Mouse (Mus musculus) forebrain, embryonic 14.5 days (tissue): Measurements from ENCODE around the gene Tmem189. TPM values are rescaled to one million over a fixed set of nuclear protein-coding genes. Genes with fewer than 3 reads are reported as not detected.
A peak's percentile ranks its signal among the peaks of the same experiment; 100 is the strongest.

ENCODE experiments used
- ATAC-seq: fragments of 200-750 bp; cut with Nextera tagmentation; 2 replicates; pipeline ENCODE4 v1.8.0; 2017; ENCODE audit warnings: mild to moderate bottlenecking, moderate library complexity
- DNase-seq: peaks from one replicate; pipeline ENCODE4 v3.0.0-alpha.2; 2015; ENCODE audit warnings: low spot score
- H3K27ac ChIP-seq: fragments of 300-500 bp; sonication (generic); 2 replicates; pipeline ENCODE4 v1.5.1; 2014; ENCODE audit warnings: low read depth, mild to moderate bottlenecking, control low read depth, low read length, moderate library complexity
- H3K27me3 ChIP-seq: fragments of 300-500 bp; sonication (generic); replicated peaks from 2 replicates; pipeline ENCODE4 v1.6.1; 2014; ENCODE audit warnings: low read length, control low read depth, mixed read lengths; ENCODE audit not compliant: control insufficient read depth, insufficient read depth
- H3K36me3 ChIP-seq: fragments of 300-500 bp; sonication (generic); 2 replicates; pipeline ENCODE4 v1.6.1; 2014; ENCODE audit warnings: low read length, control low read depth; ENCODE audit not compliant: control insufficient read depth, insufficient read depth
- H3K4me1 ChIP-seq: fragments of 300-500 bp; sonication (generic); 2 replicates; pipeline ENCODE4 v1.6.1; 2014; ENCODE audit warnings: antibody characterized with exemption, low read length, control low read depth; ENCODE audit not compliant: control insufficient read depth, insufficient read depth
- H3K4me2 ChIP-seq: fragments of 300-500 bp; sonication (generic); 2 replicates; pipeline ENCODE4 v1.6.1; 2014; ENCODE audit warnings: mild to moderate bottlenecking, control low read depth, low read length
- H3K4me3 ChIP-seq: fragments of 300-500 bp; sonication (generic); 2 replicates; pipeline ENCODE4 v1.5.1; 2014; ENCODE audit warnings: low read depth, low read length, control low read depth
- H3K9ac ChIP-seq: fragments of 300-500 bp; sonication (generic); 2 replicates; pipeline ENCODE4 v1.6.1; 2014; ENCODE audit warnings: mild to moderate bottlenecking, low read length, control low read depth, moderate library complexity
- H3K9me3 ChIP-seq: fragments of 300-500 bp; sonication (generic); replicated peaks from 2 replicates; pipeline ENCODE4 v1.6.1; 2016; ENCODE audit warnings: low read length, control low read depth, mixed read lengths; ENCODE audit not compliant: control insufficient read depth
- WGBS: fragments of 180-500 bp; shearing (Covaris S2); extraction: QIAGEN DNeasy Blood & Tissue Kit; methylation state at CpG from one replicate; pipeline ENCODE4 v1.1.7; 2014; 5-methylcytosine and 5-hydroxymethylcytosine counted together
- polyA plus RNA-seq: library from polyadenylated mRNA; unstranded; fragments of >200 nt; fragmentation: Nextera tagmentation; extraction: Ambion mirVana; gene quantifications from 2 replicates; pipeline ENCODE4 v1.2.1, GENCODE M21; 2014

Tmem189 gene
- polyA plus RNA-seq, 1 experiment from 2014 or later: 21.3 TPM

DNA sequence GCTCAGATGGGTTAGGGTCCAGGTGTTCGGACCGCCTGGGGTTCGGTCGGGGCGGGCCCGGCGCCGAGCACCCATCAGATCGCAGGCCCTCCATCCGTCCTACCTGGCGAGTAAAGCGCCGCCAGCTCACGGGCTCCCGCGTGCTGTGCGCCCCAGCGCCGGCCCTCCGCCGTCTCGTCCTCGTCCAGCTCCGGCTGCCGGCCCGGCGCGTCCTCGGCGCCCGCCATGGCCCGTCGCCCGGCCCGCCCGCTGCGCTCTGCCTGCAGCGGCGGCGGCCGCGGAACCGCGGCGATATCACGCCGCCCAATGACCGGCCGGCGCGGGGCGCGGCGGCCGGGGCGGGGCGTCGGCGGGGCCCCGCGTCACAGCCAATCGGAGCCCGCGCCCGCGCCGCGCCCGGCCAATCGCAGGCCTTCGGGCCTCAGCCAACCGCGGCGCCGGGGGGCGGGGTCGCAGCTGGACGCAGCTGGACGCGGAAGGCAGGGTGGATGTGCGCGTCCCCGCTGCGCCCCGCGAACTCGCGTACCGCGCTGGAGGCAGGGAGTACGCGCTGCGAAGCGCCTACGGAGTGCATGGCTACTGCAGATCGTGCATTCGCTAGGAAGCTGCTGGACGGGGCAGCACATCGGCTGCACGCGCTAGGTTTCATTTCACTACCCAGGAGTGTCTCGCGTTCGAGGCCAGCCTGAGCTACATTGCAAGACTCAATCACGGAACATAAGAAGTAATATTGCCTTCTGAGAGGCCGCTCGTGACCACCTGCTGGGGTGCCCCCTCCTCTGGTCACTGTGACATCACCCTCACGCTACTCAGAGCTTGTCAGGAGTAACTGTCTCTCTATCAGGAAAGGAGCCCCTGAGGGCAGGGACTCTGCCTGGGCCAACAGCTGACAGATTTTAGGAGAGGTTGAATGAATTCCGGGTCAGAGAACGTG, 28.1 kb downstream of the Tmem189 start, which contains the start of gene Gm20431:
Gene Gm20431 (minus strand): TSS at position 227 of the 934 bp plus-strand sequence.
- peak within 1 kb of the TSS; percentile 90 for H3K4me2 ChIP-seq
- peak; percentile 96 for ATAC-seq

DNA sequence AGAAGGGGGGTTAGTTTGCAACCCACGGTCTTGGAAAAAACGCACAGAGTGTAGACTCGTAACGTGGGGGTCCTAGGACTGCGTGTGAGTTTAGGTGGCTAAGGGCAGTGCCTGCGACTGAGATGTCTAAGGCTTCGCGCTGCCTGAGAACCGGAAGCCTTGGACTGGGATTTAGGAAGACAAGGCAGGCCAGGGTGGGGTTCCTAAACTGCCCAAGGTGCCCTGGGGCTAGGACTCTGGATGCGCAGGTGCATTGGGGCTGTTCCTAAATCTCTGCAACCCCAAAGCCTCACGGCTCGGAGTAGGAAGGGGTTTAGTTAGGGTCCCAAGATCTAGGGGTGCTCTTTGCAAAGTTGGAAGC, 29.0 kb downstream of the Tmem189 start:
- H3K27ac ChIP-seq: 0 out of 2 replicates have a peak overlapping the region, but pooled peaks have one; percentile 2
- 1% methylated on average over 12 of the region's 12 CpGs for WGBS
- peak overlapping the region; percentile 82 for H3K9ac ChIP-seq
- peak overlapping the region; percentile 78 for H3K4me3 ChIP-seq
- no peaks in the 10 kb centered on the region for H3K36me3 ChIP-seq
- peaks cover 18% of the 10 kb centered on the region for H3K4me1 ChIP-seq
- peak overlapping the region; percentile 90 for H3K4me2 ChIP-seq
- 0 out of 2 replicates have a peak, but pooled peaks have one; percentile 14 for ATAC-seq
- H3K9me3 ChIP-seq: no peaks in the 10 kb centered on the region
- no peaks in the 10 kb centered on the region for H3K27me3 ChIP-seq
- no peak for DNase-seq

More for the DNA sequence above, 28.1 kb downstream of the Tmem189 start, which contains the start of gene Gm20431:
- H3K36me3 ChIP-seq: no peaks in the 10 kb centered on the region
- peak within 1 kb of the TSS; percentile 82 for H3K9ac ChIP-seq
- H3K4me3 ChIP-seq: peak within 1 kb of the TSS; percentile 78
- H3K9me3 ChIP-seq: no peaks in the 10 kb centered on the region
- H3K27me3 ChIP-seq: no peaks in the 10 kb centered on the region
- H3K4me1 ChIP-seq: peaks cover 18% of the 10 kb centered on the region
- DNase-seq: peak; percentile 95
- H3K27ac ChIP-seq: 0 out of 2 replicates have a peak within 1 kb of the TSS, but pooled peaks have one; percentile 2
- WGBS: under 1% methylated on average over 70 of the region's 110 CpGs

DNA sequence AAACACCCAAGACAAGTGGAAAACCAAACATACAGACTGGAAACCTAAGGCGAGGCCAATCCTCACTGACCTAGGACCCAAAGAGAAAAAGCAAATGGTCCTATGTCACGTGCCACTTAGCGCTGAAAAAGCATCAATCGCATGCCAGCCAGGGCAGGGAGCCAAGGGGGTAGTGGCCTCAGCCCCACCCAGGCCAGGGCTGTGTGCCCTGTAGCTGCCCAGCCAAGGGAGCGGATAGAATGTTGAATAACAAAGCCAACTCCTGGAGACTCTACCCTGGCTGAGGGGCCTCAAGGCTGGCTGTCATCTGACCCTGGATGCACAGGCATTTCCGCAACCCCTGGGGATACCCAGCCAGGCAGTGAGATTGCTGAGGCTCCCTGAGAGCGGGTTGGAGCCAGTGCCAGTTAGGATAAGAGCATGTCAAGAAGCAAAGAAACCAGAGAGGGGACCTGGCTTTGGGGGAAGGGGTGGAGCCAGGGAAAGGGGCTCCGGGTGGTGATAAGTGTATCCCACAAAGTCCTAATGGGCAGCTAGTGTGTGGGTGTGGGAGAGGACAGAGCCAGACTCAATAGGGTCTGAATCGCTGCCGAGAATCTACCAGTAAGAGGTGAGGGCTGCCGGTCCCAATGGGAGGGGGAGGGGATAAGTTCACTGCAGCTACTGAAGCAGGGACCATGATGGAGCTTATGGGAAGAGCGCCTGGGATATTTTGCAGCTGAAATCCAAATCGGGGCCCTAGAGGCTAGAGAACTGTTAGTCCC, 29.6 kb downstream of the Tmem189 start:
- Histone ChIP-seq H3K27ac (0 out of 2 replicates have a peak overlapping the region, but pooled peaks have one; percentile 27), H3K9me3 (no peaks in the 10 kb centered on the region), H3K27me3 (no peaks in the 10 kb centered on the region), H3K36me3 (peaks cover under 1% of the 10 kb centered on the region; the same call in 1 of the 2 replicates), H3K9ac (peak overlapping the region; percentile 82), H3K4me3 (peak overlapping the region; percentile 78), H3K4me1 (peaks cover 18% of the 10 kb centered on the region), H3K4me2 (peak overlapping the region; percentile 90)
- ATAC-seq (no peak), DNase-seq (peak; percentile 21)
- 23% methylated on average over 13 of the region's 13 CpGs for WGBS

- 76% methylated on average over 10 of the region's 10 CpGs for WGBS
- no peak overlapping the region for H3K4me3 ChIP-seq
- no peak overlapping the region for H3K9ac ChIP-seq
Measured at GRCm38 (mm10) chr2:167659177-167659846, 30.3 kb downstream of the Tmem189 start.

DNA sequence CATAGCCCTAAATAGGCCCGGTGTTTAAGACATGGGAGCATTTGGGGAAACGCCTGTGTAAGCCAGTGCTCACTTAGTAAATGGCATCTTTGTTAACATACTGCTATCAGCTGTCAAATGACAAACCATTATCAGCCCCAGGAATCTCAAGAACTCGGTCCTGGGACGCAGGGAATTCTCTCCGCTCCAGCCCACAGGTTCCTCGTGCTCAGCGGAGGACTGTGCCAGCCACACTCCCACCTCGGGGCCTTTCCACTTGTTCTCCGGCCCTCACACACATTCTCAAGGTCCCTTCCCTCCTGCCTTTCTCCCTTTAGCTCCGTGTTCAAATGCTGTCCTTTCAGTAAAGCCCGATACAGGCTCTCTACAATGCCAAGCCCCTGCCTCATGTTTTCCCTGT, 30.9 kb downstream of the Tmem189 start:
- WGBS: 85% methylated on average over 11 of the region's 11 CpGs
- no peaks in the 10 kb centered on the region for H3K27me3 ChIP-seq
- no peak overlapping the region for H3K4me2 ChIP-seq
- H3K4me1 ChIP-seq: peaks cover 18% of the 10 kb centered on the region
- H3K9me3 ChIP-seq: no peaks in the 10 kb centered on the region
- H3K4me3 ChIP-seq: no peak overlapping the region
- ATAC-seq: no peak
- H3K27ac ChIP-seq: no peak overlapping the region
- H3K9ac ChIP-seq: no peak overlapping the region
- H3K36me3 ChIP-seq: peaks cover 11% of the 10 kb centered on the region; the same call in 1 of the 2 replicates
- DNase-seq: no peak

More at GRCm38 (mm10) chr2:167659177-167659846, 30.3 kb downstream of the Tmem189 start:
- no peak for DNase-seq
- no peaks in the 10 kb centered on the region for H3K27me3 ChIP-seq
- no peaks in the 10 kb centered on the region for H3K9me3 ChIP-seq
- no peak for ATAC-seq
- H3K4me1 ChIP-seq: peaks cover 18% of the 10 kb centered on the region
- H3K4me2 ChIP-seq: 0 out of 2 replicates have a peak overlapping the region, but pooled peaks have one; percentile 90
- peaks cover 5% of the 10 kb centered on the region; the same call in 1 of the 2 replicates for H3K36me3 ChIP-seq
- H3K27ac ChIP-seq: no peak overlapping the region

DNA sequence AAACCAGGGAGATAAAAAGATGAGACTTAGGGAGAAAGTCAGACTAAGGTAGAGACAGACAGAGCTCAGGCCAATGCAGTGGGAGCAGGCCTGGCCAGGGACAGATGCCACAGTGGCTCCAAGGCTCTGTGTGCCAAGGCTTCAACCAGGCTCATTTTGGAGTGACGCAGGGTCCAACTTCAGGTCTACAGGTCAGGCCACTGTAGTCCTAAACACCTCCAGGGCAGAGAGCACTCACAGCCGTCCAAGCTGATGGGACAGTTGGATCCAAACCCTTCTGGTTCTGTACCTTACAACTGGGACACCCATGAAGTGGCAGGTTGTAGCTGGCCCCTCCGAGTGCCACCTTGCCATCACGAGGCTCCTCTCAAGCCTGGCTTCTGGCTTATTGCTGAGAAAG, 31.6 kb downstream of the Tmem189 start:
- Histone ChIP-seq H3K4me3 (no peak overlapping the region), H3K9me3 (no peaks in the 10 kb centered on the region), H3K9ac (no peak overlapping the region), H3K4me2 (no peak overlapping the region), H3K4me1 (peaks cover 18% of the 10 kb centered on the region), H3K27ac (no peak overlapping the region), H3K36me3 (peaks cover 17% of the 10 kb centered on the region), H3K27me3 (no peaks in the 10 kb centered on the region)
- WGBS: 89% methylated on average over 4 of the region's 4 CpGs
- DNase-seq (no peak), ATAC-seq (no peak)

- Histone ChIP-seq H3K36me3 (peaks cover 20% of the 10 kb centered on the region), H3K4me3 (no peak overlapping the region), H3K4me1 (peaks cover 16% of the 10 kb centered on the region), H3K27ac (no peak overlapping the region), H3K9me3 (no peaks in the 10 kb centered on the region), H3K4me2 (no peak overlapping the region), H3K27me3 (no peaks in the 10 kb centered on the region), H3K9ac (peak overlapping the region; percentile 5; the same call in 1 of the 2 replicates)
- ATAC-seq (no peak), DNase-seq (no peak)
- 91% methylated on average over 16 of the region's 16 CpGs for WGBS
Measured at GRCm38 (mm10) chr2:167656629-167657478, 32.8 kb downstream of the Tmem189 start.
